Mouse (Mus musculus) olfactory bulb, adult 2 months (tissue): ENCODE results near the gene F2.

ENCODE experiments used
- CTCF ChIP-seq: fragments of 200-500 bp; IDR thresholded peaks from 2 replicates; pipeline ENCODE4 v1.5.1; 2012; ENCODE audit warnings: low read depth, mild to moderate bottlenecking, low read length, moderate library complexity; ENCODE audit not compliant: insufficient read depth
- POLR2A ChIP-seq: fragments of 200-500 bp; IDR thresholded peaks from 2 replicates; pipeline ENCODE4 v1.6.1; 2012; ENCODE audit warnings: mild to moderate bottlenecking, low read depth, low read length, moderate library complexity; ENCODE audit not compliant: insufficient read depth

GRCm38 (mm10) chr2:91667747-91668146 lies 31.5 kb upstream of the F2 start:
- TF ChIP-seq POLR2A (no peak), CTCF (no peak)
